Mouse (Mus musculus): Measurements from ENCODE around the gene Armc6. TPM values are rescaled to one million over a fixed set of nuclear protein-coding genes. Genes with fewer than 3 reads are reported as not detected.

The Armc6 gene
- polyA plus RNA-seq, 2 experiments = 10.5 to 12.4 TPM

- no peak overlapping the region for H3K4me2 ChIP-seq (ENCODE audit: low read depth)
- no peaks in the 10 kb centered on the region for H3K27me3 ChIP-seq (ENCODE audit: control insufficient read depth, insufficient read depth, low read length)
- no peak for TF ChIP-seq CTCF (IDR thresholded peaks at IDR 0.05; ENCODE audit: low read depth)
- TF ChIP-seq EP300 (IDR thresholded peaks at IDR 0.05; ENCODE audit: low read depth) = 0 out of 2 replicates have a peak, but pooled peaks have one; percentile 21
- H3K9ac ChIP-seq (replicated peaks) = no peak overlapping the region
- DNase-seq (ENCODE audit: low read depth in 3 of 3, low spot score in 3 of 3) (no peak), ATAC-seq (ENCODE audit: insufficient read depth) (no peak)
- H3K4me1 ChIP-seq (replicated peaks; ENCODE audit: control insufficient read depth in 2 of 2, insufficient read depth in 2 of 2, low read length in 1 of 2) = peaks cover 11 to 22% of the 10 kb centered on the region in 2 experiments
- H3K36me3 ChIP-seq (replicated peaks; ENCODE audit: control insufficient read depth, insufficient read depth, low read depth) = peaks cover 50% of the 10 kb centered on the region
- no peaks in the 10 kb centered on the region for H3K9me3 ChIP-seq (ENCODE audit: control insufficient read depth, low read length)
- H3K4me3 ChIP-seq (ENCODE audit: insufficient read depth in 1 of 2, low read depth in 2 of 2, low read length in 2 of 2) = no peak overlapping the region
- WGBS (ENCODE audit: insufficient replicate concordance) = 17% methylated on average over 2 of the region's 2 CpGs
- H3K27ac ChIP-seq = no peak overlapping the region
These were observed 3.6 kb upstream of the Armc6 start for GRCm38 (mm10) chr8:70237842-70238241.

- DNase-seq (ENCODE audit: low read depth in 3 of 3, low spot score in 3 of 3) (no peak), ATAC-seq (ENCODE audit: insufficient read depth) (no peak)
- WGBS (ENCODE audit: insufficient replicate concordance) = 0% methylated on average over 15 of the region's 15 CpGs
- H3K27me3 ChIP-seq (ENCODE audit: control insufficient read depth, insufficient read depth, low read length) = no peaks in the 10 kb centered on the region
- TF ChIP-seq CTCF (IDR thresholded peaks at IDR 0.05; ENCODE audit: low read depth) (no peak), EP300 (IDR thresholded peaks at IDR 0.05; ENCODE audit: low read depth) (no peak)
- no peaks in the 10 kb centered on the region for H3K9me3 ChIP-seq (ENCODE audit: control insufficient read depth, low read length)
- H3K4me3 ChIP-seq (ENCODE audit: insufficient read depth in 1 of 2, low read depth in 2 of 2, low read length in 2 of 2) = peak overlapping the region; percentile 71 to 73
- H3K4me2 ChIP-seq (ENCODE audit: low read depth) = peak overlapping the region; percentile 75
- peaks cover 11 to 27% of the 10 kb centered on the region in 2 experiments for H3K4me1 ChIP-seq (replicated peaks; ENCODE audit: control insufficient read depth in 2 of 2, insufficient read depth in 2 of 2, low read length in 1 of 2)
- H3K36me3 ChIP-seq (replicated peaks; ENCODE audit: control insufficient read depth, insufficient read depth, low read depth) = peaks cover 23% of the 10 kb centered on the region
- peak overlapping the region; percentile 70 for H3K9ac ChIP-seq (replicated peaks)
- peak overlapping the region; percentile 87 for H3K27ac ChIP-seq
These were observed 489 bp upstream of the Armc6 start for GRCm38 (mm10) chr8:70234781-70235128.

DNA sequence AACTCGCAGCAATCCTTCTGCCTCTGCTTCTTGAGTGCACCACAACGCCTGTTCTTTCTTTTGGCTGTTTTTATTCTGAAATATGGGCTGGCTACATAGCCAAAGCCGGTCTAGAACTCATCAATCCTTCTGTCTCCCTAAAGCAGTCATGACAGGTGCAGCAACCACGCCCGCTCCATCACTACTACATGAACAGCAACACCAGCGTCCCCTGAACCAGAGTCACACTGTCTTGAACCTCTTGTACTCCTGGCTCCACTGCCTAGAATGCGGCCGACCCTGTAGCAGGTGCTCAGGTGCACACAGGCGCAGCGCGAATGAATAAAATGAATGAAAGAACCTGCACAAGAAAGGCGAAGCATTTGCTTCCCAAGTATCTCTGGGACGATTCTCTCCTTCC lies 660 bp downstream of the Armc6 start:
- peak overlapping the region; percentile 75 for H3K27ac ChIP-seq
- peaks cover 11 to 26% of the 10 kb centered on the region in 2 experiments for H3K4me1 ChIP-seq (replicated peaks; ENCODE audit: control insufficient read depth in 2 of 2, insufficient read depth in 2 of 2, low read length in 1 of 2)
- WGBS (ENCODE audit: insufficient replicate concordance) = 5% methylated on average over 13 of the region's 13 CpGs

GRCm38 (mm10) chr8:70230837-70231236 lies 3.4 kb downstream of the Armc6 start:
- ATAC-seq (ENCODE audit: insufficient read depth) (no peak), DNase-seq (ENCODE audit: low read depth in 3 of 3, low spot score in 3 of 3) (no peak)
- Histone ChIP-seq H3K9me3 (ENCODE audit: control insufficient read depth, low read length) (no peaks in the 10 kb centered on the region), H3K4me1 (replicated peaks; ENCODE audit: control insufficient read depth in 2 of 2, insufficient read depth in 2 of 2, low read length in 1 of 2) (peaks cover 9 to 19% of the 10 kb centered on the region in 2 experiments), H3K4me3 (ENCODE audit: insufficient read depth in 1 of 2, low read depth in 2 of 2, low read length in 2 of 2) (no peak overlapping the region), H3K36me3 (replicated peaks; ENCODE audit: control insufficient read depth, insufficient read depth, low read depth) (peaks cover 7% of the 10 kb centered on the region), H3K4me2 (ENCODE audit: low read depth) (no peak overlapping the region), H3K27ac (no peak overlapping the region), H3K9ac (replicated peaks) (no peak overlapping the region), H3K27me3 (ENCODE audit: control insufficient read depth, insufficient read depth, low read length) (no peaks in the 10 kb centered on the region)
- 84% methylated on average over 9 of the region's 9 CpGs for WGBS (ENCODE audit: insufficient replicate concordance)
- TF ChIP-seq CTCF (IDR thresholded peaks at IDR 0.05; ENCODE audit: low read depth) (0 out of 2 replicates have a peak, but pooled peaks have one; percentile 2), EP300 (IDR thresholded peaks at IDR 0.05; ENCODE audit: low read depth) (no peak)

More for the DNA sequence above, 660 bp downstream of the Armc6 start:
- H3K36me3 ChIP-seq (replicated peaks; ENCODE audit: control insufficient read depth, insufficient read depth, low read depth) = peaks cover 23% of the 10 kb centered on the region
- no peak for DNase-seq (ENCODE audit: low read depth in 3 of 3, low spot score in 3 of 3)
- no peaks in the 10 kb centered on the region for H3K9me3 ChIP-seq (ENCODE audit: control insufficient read depth, low read length)
- H3K4me2 ChIP-seq (ENCODE audit: low read depth) = peak overlapping the region; percentile 94
- ATAC-seq (ENCODE audit: insufficient read depth) = no peak
- TF ChIP-seq CTCF (IDR thresholded peaks at IDR 0.05; ENCODE audit: low read depth) (no peak), EP300 (IDR thresholded peaks at IDR 0.05; ENCODE audit: low read depth) (no peak)
- H3K4me3 ChIP-seq (ENCODE audit: insufficient read depth in 1 of 2, low read depth in 2 of 2, low read length in 2 of 2) = peak overlapping the region; percentile 71 to 86
- H3K9ac ChIP-seq (replicated peaks) = peak overlapping the region; percentile 70
- H3K27me3 ChIP-seq (ENCODE audit: control insufficient read depth, insufficient read depth, low read length) = no peaks in the 10 kb centered on the region

DNA sequence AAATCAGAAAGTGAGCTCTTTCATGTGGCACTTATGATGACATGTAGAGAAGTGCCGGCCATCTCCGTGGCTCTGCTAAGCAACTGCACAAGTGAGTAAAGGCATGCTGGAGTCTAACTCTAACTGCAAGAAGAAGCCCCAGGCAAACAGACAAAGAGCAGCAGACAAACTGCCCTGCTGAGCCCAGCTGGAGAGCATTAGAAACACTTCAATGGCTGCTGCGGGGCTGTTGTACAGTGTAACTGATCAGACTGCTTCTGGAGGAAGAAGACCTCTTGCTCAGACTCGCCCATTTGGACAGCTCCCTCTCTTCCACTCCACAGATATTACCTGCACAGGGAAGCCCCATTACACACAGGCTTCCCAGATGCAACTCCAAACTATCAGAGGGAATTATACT lies 6.3 kb downstream of the Armc6 start:
- Histone ChIP-seq H3K4me2 (ENCODE audit: low read depth) (no peak overlapping the region), H3K27ac (no peak overlapping the region), H3K36me3 (replicated peaks; ENCODE audit: control insufficient read depth, insufficient read depth, low read depth) (peaks cover 7% of the 10 kb centered on the region), H3K4me1 (replicated peaks; ENCODE audit: control insufficient read depth in 2 of 2, insufficient read depth in 2 of 2, low read length in 1 of 2) (peaks cover 0 to 5% of the 10 kb centered on the region in 2 experiments; a peak in 2 of 4 replicates), H3K9me3 (ENCODE audit: control insufficient read depth, low read length) (no peaks in the 10 kb centered on the region), H3K9ac (replicated peaks) (no peak overlapping the region), H3K27me3 (ENCODE audit: control insufficient read depth, insufficient read depth, low read length) (no peaks in the 10 kb centered on the region), H3K4me3 (ENCODE audit: insufficient read depth in 1 of 2, low read depth in 2 of 2, low read length in 2 of 2) (no peak overlapping the region)
- WGBS (ENCODE audit: insufficient replicate concordance) = 79% methylated on average over 4 of the region's 4 CpGs
- ATAC-seq (ENCODE audit: insufficient read depth) = no peak
- TF ChIP-seq EP300 (IDR thresholded peaks at IDR 0.05; ENCODE audit: low read depth) (no peak), CTCF (IDR thresholded peaks at IDR 0.05; ENCODE audit: low read depth) (no peak)
- no peak for DNase-seq (ENCODE audit: low read depth in 3 of 3, low spot score in 3 of 3)

All from liver, embryonic 14.5 days (tissue).